Mouse (Mus musculus): ENCODE results near the gene Prg2. TPM values are rescaled to one million over a fixed set of nuclear protein-coding genes. Genes with fewer than 3 reads are reported as not detected.

The Prg2 gene
- total and polyA plus RNA-seq, 3 experiments, result 0.17 to 0.42 TPM; not detected in 1

- TF ChIP-seq NRF1 (IDR thresholded peaks at IDR 0.05; ENCODE audit: insufficient read depth, low read depth, low read length, poor library complexity, severe bottlenecking) (no peak), EP300 (IDR thresholded peaks at IDR 0.05; ENCODE audit: low read depth in 1 of 2, low read length in 2 of 2) (peak; percentile 80 to 83), USF2 (IDR thresholded peaks at IDR 0.05; ENCODE audit: borderline replicate concordance in 1 of 2, insufficient read depth in 1 of 2, low read depth in 1 of 2, low read length in 2 of 2) (no peak), ZNF384 (IDR thresholded peaks at IDR 0.05; ENCODE audit: low read depth, low read length) (peak; percentile 93), RCOR1 (IDR thresholded peaks at IDR 0.05; ENCODE audit: low read depth, low read length) (peak; percentile 60), TAL1 (IDR thresholded peaks at IDR 0.05; ENCODE audit: low read length) (peak; percentile 62; the same call in 1 of the 2 replicates), CHD1 (IDR thresholded peaks at IDR 0.05; ENCODE audit: low read depth, low read length) (no peak; the same call in 1 of the 2 replicates), ETS1 (IDR thresholded peaks at IDR 0.05; ENCODE audit: low read depth, low read length) (peak; percentile 67)
Measured at GRCm38 (mm10) chr2:84939306-84939705, 41.0 kb upstream of the Prg2 start (continued).

GRCm38 (mm10) chr2:84939711-84940110 is 40.5 kb upstream of the Prg2 start:
- Histone ChIP-seq H3K9ac (ENCODE audit: control insufficient read depth, low read depth, low read length, poor library complexity, severe bottlenecking) (peak overlapping the region; percentile 23; the same call in 1 of the 2 replicates), H3K27ac (ENCODE audit: control insufficient read depth, low read depth, low read length) (peak overlapping the region; percentile 99), H3K36me3 (ENCODE audit: control insufficient read depth in 1 of 2, insufficient read depth in 2 of 2, low read length in 2 of 2) (peaks cover under 1 to 22% of the 10 kb centered on the region in 2 experiments), H3K4me3 (ENCODE audit: control insufficient read depth in 1 of 2, insufficient read depth in 1 of 2, low read depth in 2 of 2, low read length in 2 of 2) (peak overlapping the region; percentile 19 to 34; a peak in 3 of 4 replicates), H3K4me1 (ENCODE audit: control insufficient read depth in 1 of 2, insufficient read depth in 2 of 2, low read length in 2 of 2) (peaks cover 9 to 20% of the 10 kb centered on the region in 2 experiments), H3K27me3 (ENCODE audit: control insufficient read depth in 1 of 2, insufficient read depth in 2 of 2, low read length in 2 of 2) (no peaks in the 10 kb centered on the region), H3K79me2 (ENCODE audit: control insufficient read depth, insufficient read depth, low read length, poor library complexity) (peaks cover 28% of the 10 kb centered on the region), H3K9me3 (replicated peaks; ENCODE audit: insufficient read depth, low read length) (no peaks in the 10 kb centered on the region)
- DNase-seq (ENCODE audit: low read depth, low spot score), result no peak
- TF ChIP-seq USF1 (IDR thresholded peaks at IDR 0.05; ENCODE audit: low read depth, low read length) (no peak), RAD21 (IDR thresholded peaks at IDR 0.05; ENCODE audit: low read depth, low read length) (no peak), MEF2A (IDR thresholded peaks at IDR 0.05; ENCODE audit: extremely low read depth, insufficient replicate concordance, low read depth, low read length, poor library complexity, severe bottlenecking) (no peak), ETS1 (IDR thresholded peaks at IDR 0.05; ENCODE audit: low read depth, low read length) (no peak), MAFK (IDR thresholded peaks at IDR 0.05; ENCODE audit: borderline replicate concordance, low read depth, low read length) (no peak)

- TF ChIP-seq GATA1 (IDR thresholded peaks at IDR 0.05; ENCODE audit: low read depth, low read length), result peak; percentile 23; the same call in 1 of the 2 replicates
- no peak for TF ChIP-seq CTCF (IDR thresholded peaks at IDR 0.05 in 2 of 3, conservative IDR thresholded peaks at IDR 0.05 in 1 of 3; ENCODE audit: control insufficient read depth in 1 of 3, insufficient read depth in 1 of 3, low read depth in 2 of 3, low read length in 3 of 3, poor library complexity in 1 of 3, severe bottlenecking in 1 of 3)
- Histone ChIP-seq H3K79me2 (ENCODE audit: control insufficient read depth, insufficient read depth, low read length, poor library complexity) (peaks cover 28% of the 10 kb centered on the region), H3K27me3 (ENCODE audit: control insufficient read depth in 1 of 2, insufficient read depth in 2 of 2, low read length in 2 of 2) (no peaks in the 10 kb centered on the region), H3K4me1 (ENCODE audit: control insufficient read depth in 1 of 2, insufficient read depth in 2 of 2, low read length in 2 of 2) (peaks cover 9 to 20% of the 10 kb centered on the region in 2 experiments), H3K27ac (ENCODE audit: control insufficient read depth, low read depth, low read length) (no peak overlapping the region), H3K9me3 (replicated peaks; ENCODE audit: insufficient read depth, low read length) (no peaks in the 10 kb centered on the region), H3K9ac (ENCODE audit: control insufficient read depth, low read depth, low read length, poor library complexity, severe bottlenecking) (no peak overlapping the region), H3K36me3 (ENCODE audit: control insufficient read depth in 1 of 2, insufficient read depth in 2 of 2, low read length in 2 of 2) (peaks cover 10 to 22% of the 10 kb centered on the region in 2 experiments), H3K4me3 (ENCODE audit: control insufficient read depth in 1 of 2, insufficient read depth in 1 of 2, low read depth in 2 of 2, low read length in 2 of 2) (no peak overlapping the region)
- DNase-seq (ENCODE audit: low read depth, low spot score), result no peak
Measured at GRCm38 (mm10) chr2:84941332-84941731, 38.9 kb upstream of the Prg2 start.

Measured in MEL (cell line).